Mouse (Mus musculus) retina, adult 2 months (tissue): ENCODE measurements around the gene Nenf.

Source experiments
- DNase-seq: peaks from one replicate; pipeline ENCODE4 v3.0.0-alpha.2; 2012; ENCODE audit warnings: low read depth, low spot score

Gene Nenf

GRCm38 (mm10) chr1:191323381-191323780 is 5.4 kb upstream of the Nenf start:
- DNase-seq = no peak

GRCm38 (mm10) chr1:191318686-191319085 is 692 bp upstream of the Nenf start:
- DNase-seq = no peak

GRCm38 (mm10) chr1:191316818-191317217 is 1.2 kb downstream of the Nenf start:
- no peak for DNase-seq

- no peak for DNase-seq
Measured at GRCm38 (mm10) chr1:191313926-191314325, 4.1 kb downstream of the Nenf start.

- DNase-seq = no peak
Measured at GRCm38 (mm10) chr1:191313158-191313557, 4.8 kb downstream of the Nenf start.

GRCm38 (mm10) chr1:191312513-191312941 is 5.5 kb downstream of the Nenf start:
- DNase-seq = peak; percentile 72

- no peak for DNase-seq
Measured at GRCm38 (mm10) chr1:191311296-191311898, 6.6 kb downstream of the Nenf start.

GRCm38 (mm10) chr1:191307766-191308455 is 10.1 kb downstream of the Nenf start:
- no peak for DNase-seq

GRCm38 (mm10) chr1:191306316-191306715 is 11.7 kb downstream of the Nenf start:
- DNase-seq = no peak

- no peak for DNase-seq
Measured at GRCm38 (mm10) chr1:191305610-191306009, 12.4 kb downstream of the Nenf start.

- no peak for DNase-seq
Measured at GRCm38 (mm10) chr1:191304216-191304615, 13.8 kb downstream of the Nenf start.

GRCm38 (mm10) chr1:191303736-191304135 is 14.3 kb downstream of the Nenf start:
- DNase-seq = no peak

- DNase-seq = no peak
Measured at GRCm38 (mm10) chr1:191301903-191302302, 16.1 kb downstream of the Nenf start.

GRCm38 (mm10) chr1:191299215-191299942 is 18.6 kb downstream of the Nenf start:
- no peak for DNase-seq

- no peak for DNase-seq
Measured at GRCm38 (mm10) chr1:191298304-191298703, 19.7 kb downstream of the Nenf start.

GRCm38 (mm10) chr1:191296445-191296844 is 21.5 kb downstream of the Nenf start:
- DNase-seq = no peak

- DNase-seq = no peak
Measured at GRCm38 (mm10) chr1:191295784-191296183, 22.2 kb downstream of the Nenf start.

- no peak for DNase-seq
Measured at GRCm38 (mm10) chr1:191293996-191294795, 23.8 kb downstream of the Nenf start.

GRCm38 (mm10) chr1:191293051-191293450 is 24.9 kb downstream of the Nenf start:
- no peak for DNase-seq

- no peak for DNase-seq
Measured at GRCm38 (mm10) chr1:191292348-191292747, 25.6 kb downstream of the Nenf start.

GRCm38 (mm10) chr1:191288762-191289161 is 29.2 kb downstream of the Nenf start:
- DNase-seq = no peak

- DNase-seq = no peak
Measured at GRCm38 (mm10) chr1:191284502-191284901, 33.5 kb downstream of the Nenf start.
